ENCODE assay signal across 15 mouse cellular contexts in the genomic region with DNA sequence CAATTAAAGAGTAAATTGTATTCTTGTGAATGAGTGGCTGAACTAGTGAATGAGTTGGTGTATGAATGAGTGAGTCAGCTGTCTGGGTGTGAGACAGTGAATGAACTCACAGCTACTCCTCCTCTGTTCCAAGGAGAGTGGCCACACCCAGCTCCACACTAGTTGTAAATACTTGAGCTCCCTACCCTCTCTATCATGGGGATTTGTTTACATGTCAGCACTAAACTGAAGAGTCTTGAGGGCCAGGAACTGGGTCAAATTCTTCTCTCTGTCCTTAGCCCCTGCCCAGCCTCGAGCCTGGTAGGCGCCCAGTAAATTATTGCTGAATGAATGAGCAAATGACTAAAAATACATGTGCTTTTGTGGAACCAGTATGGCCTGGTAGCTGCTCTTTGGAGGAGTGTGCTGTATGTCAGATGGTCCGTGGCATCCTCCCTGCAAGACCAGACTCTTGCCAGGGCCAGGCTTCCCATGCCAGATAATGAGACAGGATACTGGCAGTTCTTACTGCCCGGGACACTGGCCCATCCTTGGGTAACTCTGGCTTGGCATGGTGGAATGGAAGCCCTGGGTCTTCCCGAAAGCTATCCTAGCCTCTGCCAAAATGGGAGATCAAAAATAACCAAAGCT.
DNase-seq lines count a peak whose midpoint lies in the region; ATAC-seq and TF ChIP-seq lines count a peak whose summit lies in the region.
"Had no signal": no experiment of that assay in that cellular context is flagged by ENCODE, and none has a peak within 500 bp of the region (broad histone marks: within the 10 kb centered on the region; RNA-seq: fewer than 3 reads in every experiment).

No protein-coding gene starts in this region.

- peak; percentile 18 for DNase-seq in forebrain, postnatal 0 days
- DNase-seq in forebrain, embryonic 11.5 days (ENCODE audit: low spot score), result no peak
- DNase-seq in neural tube, embryonic 10.5 days (ENCODE audit: extremely low spot score, low spot score), result no peak
- DNase-seq in gastrocnemius, postnatal 14 days, result peak; percentile 76
- DNase-seq in telencephalon, adult 2 months (ENCODE audit: low read depth, low spot score), result peak; percentile 22
- DNase-seq in liver, result no peak
- DNase-seq: kidney, adult 2 months; right cerebral cortex, postnatal 25 days had no signal

- no peaks in the 10 kb centered on the region for H3K4me1 ChIP-seq in forebrain, postnatal 0 days (ENCODE audit: insufficient read depth)
- H3K4me1 ChIP-seq in forebrain, embryonic 11.5 days (replicated peaks; ENCODE audit: control insufficient read depth, insufficient read depth, low read length), result no peaks in the 10 kb centered on the region
- no peaks in the 10 kb centered on the region for H3K4me1 ChIP-seq in neural tube, embryonic 15.5 days
- H3K4me1 ChIP-seq in kidney, embryonic 14.5 days (ENCODE audit: control insufficient read depth, insufficient read depth, low read length), result no peaks in the 10 kb centered on the region
- H3K4me1 ChIP-seq: neural tube, embryonic 13.5 days had no signal

- WGBS in forebrain, postnatal 0 days, result 74% methylated on average over 5 of the region's 5 CpGs
- 90% methylated on average over 5 of the region's 5 CpGs for WGBS in forebrain, embryonic 11.5 days
- 84% methylated on average over 5 of the region's 5 CpGs for WGBS in neural tube, embryonic 15.5 days
- 86% methylated on average over 5 of the region's 5 CpGs for WGBS in kidney, embryonic 14.5 days

- TF ChIP-seq CTCF in forebrain, postnatal 0 days (IDR thresholded peaks at IDR 0.05; ENCODE audit: low read depth), result no peak

- no peak overlapping the region for H3K4me3 ChIP-seq in forebrain, postnatal 0 days (ENCODE audit: low read depth, low read length)
- no peak overlapping the region for H3K4me3 ChIP-seq in forebrain, embryonic 11.5 days (ENCODE audit: low read depth, low read length)
- H3K4me3 ChIP-seq in neural tube, embryonic 15.5 days (replicated peaks), result no peak overlapping the region
- no peak overlapping the region for H3K4me3 ChIP-seq in kidney, embryonic 14.5 days (ENCODE audit: low read length)
- H3K4me3 ChIP-seq: left cerebral cortex, adult 2 months; neural tube, embryonic 13.5 days had no signal

- no peak overlapping the region for H3K27ac ChIP-seq in forebrain, postnatal 0 days (ENCODE audit: low read depth, low read length)
- no peak overlapping the region for H3K27ac ChIP-seq in forebrain, embryonic 11.5 days (ENCODE audit: low read depth, low read length)
- no peak overlapping the region for H3K27ac ChIP-seq in neural tube, embryonic 15.5 days (replicated peaks)
- H3K27ac ChIP-seq in kidney, embryonic 14.5 days (ENCODE audit: low read depth, low read length), result no peak overlapping the region
- H3K27ac ChIP-seq: left cerebral cortex, adult 2 months; liver, embryonic 14.5 days; neural tube, embryonic 13.5 days had no signal

- no peaks in the 10 kb centered on the region for H3K9me3 ChIP-seq in forebrain, postnatal 0 days (ENCODE audit: low read length)
- no peaks in the 10 kb centered on the region for H3K9me3 ChIP-seq in forebrain, embryonic 11.5 days (ENCODE audit: control insufficient read depth, low read length)
- H3K9me3 ChIP-seq in neural tube, embryonic 15.5 days (replicated peaks), result no peaks in the 10 kb centered on the region
- no peaks in the 10 kb centered on the region for H3K9me3 ChIP-seq in kidney, embryonic 14.5 days (ENCODE audit: control insufficient read depth, low read length)
- H3K9me3 ChIP-seq: neural tube, embryonic 13.5 days had no signal

- H3K27me3 ChIP-seq in forebrain, postnatal 0 days (ENCODE audit: insufficient read depth, low read length), result no peaks in the 10 kb centered on the region
- H3K27me3 ChIP-seq in forebrain, embryonic 11.5 days (ENCODE audit: control insufficient read depth, insufficient read depth, low read length), result no peaks in the 10 kb centered on the region
- H3K27me3 ChIP-seq in neural tube, embryonic 15.5 days (replicated peaks), result no peaks in the 10 kb centered on the region
- H3K27me3 ChIP-seq in kidney, embryonic 14.5 days (ENCODE audit: control insufficient read depth, insufficient read depth, low read length), result no peaks in the 10 kb centered on the region
- H3K27me3 ChIP-seq: neural tube, embryonic 13.5 days had no signal

- no peak overlapping the region for H3K4me2 ChIP-seq in forebrain, postnatal 0 days (ENCODE audit: low read depth)
- no peak overlapping the region for H3K4me2 ChIP-seq in forebrain, embryonic 11.5 days (ENCODE audit: low read depth, low read length, severe bottlenecking)
- no peak overlapping the region for H3K4me2 ChIP-seq in neural tube, embryonic 15.5 days
- H3K4me2 ChIP-seq in kidney, embryonic 14.5 days (replicated peaks; ENCODE audit: low read depth, low read length), result no peak overlapping the region
- H3K4me2 ChIP-seq: midbrain, embryonic 11.5 days; neural tube, embryonic 13.5 days had no signal

- intact Hi-C loops in gastrocnemius, postnatal 14 days (cut with DNase I; ENCODE audit: low total_unique reads), result no loop called here

- peak; percentile 38; the same call in 1 of the 2 replicates for ATAC-seq in forebrain, postnatal 0 days
- ATAC-seq in forebrain, embryonic 11.5 days (replicated peaks; ENCODE audit: low FRiP score), result no peak
- peak; percentile 32; the same call in 1 of the 2 replicates for ATAC-seq in neural tube, embryonic 15.5 days (ENCODE audit: low FRiP score)
- ATAC-seq in kidney, embryonic 14.5 days (ENCODE audit: low FRiP score, low TSS enrichment), result no peak

- peaks cover 45% of the 10 kb centered on the region for H3K36me3 ChIP-seq in forebrain, postnatal 0 days (ENCODE audit: insufficient read depth)
- peaks cover 4% of the 10 kb centered on the region; the same call in 1 of the 2 replicates for H3K36me3 ChIP-seq in forebrain, embryonic 11.5 days (ENCODE audit: control insufficient read depth, insufficient read depth, low read length)
- H3K36me3 ChIP-seq in neural tube, embryonic 15.5 days, result peaks cover 48% of the 10 kb centered on the region
- H3K36me3 ChIP-seq in kidney, embryonic 14.5 days (ENCODE audit: control insufficient read depth, insufficient read depth, low read length), result peaks cover 8% of the 10 kb centered on the region; the same call in 1 of the 2 replicates
- H3K36me3 ChIP-seq: G1E had no signal

- no peak overlapping the region for H3K9ac ChIP-seq in forebrain, postnatal 0 days
- H3K9ac ChIP-seq in forebrain, embryonic 11.5 days (ENCODE audit: low read length), result no peak overlapping the region
- no peak overlapping the region for H3K9ac ChIP-seq in neural tube, embryonic 15.5 days (replicated peaks)
- H3K9ac ChIP-seq in kidney, embryonic 14.5 days (ENCODE audit: low read depth, low read length), result no peak overlapping the region
- H3K9ac ChIP-seq: liver, embryonic 14.5 days; neural tube, embryonic 13.5 days had no signal

Comparison
In these comparisons a context has a peak if more than half of its experiments do, and no peak if none do; other contexts are left out.
1. ATAC-seq: peak in forebrain, postnatal 0 days (single experiment) and neural tube, embryonic 15.5 days (single experiment); none in forebrain, embryonic 11.5 days (single experiment) and kidney, embryonic 14.5 days (single experiment).
2. DNase-seq: peak in forebrain, postnatal 0 days (single experiment), gastrocnemius, postnatal 14 days (single experiment) and telencephalon, adult 2 months (single experiment); none in forebrain, embryonic 11.5 days (single experiment), neural tube, embryonic 10.5 days (single experiment) and liver (single experiment).